Mouse (Mus musculus) MN1 (cell line): ENCODE data around the gene Odf3b.
A peak's percentile ranks its signal among the peaks of the same experiment; 100 is the strongest.

Source experiments
- DNase-seq: peaks from one replicate; pipeline ENCODE4 v3.0.0-alpha.2; 2016; ENCODE audit warnings: low spot score

Odf3b gene

GRCm38 (mm10) chr15:89374801-89375534 is 4.1 kb downstream of the Odf3b start:
- no peak for DNase-seq

- DNase-seq, result no peak
These were observed 4.7 kb downstream of the Odf3b start for GRCm38 (mm10) chr15:89374340-89374739.

DNA sequence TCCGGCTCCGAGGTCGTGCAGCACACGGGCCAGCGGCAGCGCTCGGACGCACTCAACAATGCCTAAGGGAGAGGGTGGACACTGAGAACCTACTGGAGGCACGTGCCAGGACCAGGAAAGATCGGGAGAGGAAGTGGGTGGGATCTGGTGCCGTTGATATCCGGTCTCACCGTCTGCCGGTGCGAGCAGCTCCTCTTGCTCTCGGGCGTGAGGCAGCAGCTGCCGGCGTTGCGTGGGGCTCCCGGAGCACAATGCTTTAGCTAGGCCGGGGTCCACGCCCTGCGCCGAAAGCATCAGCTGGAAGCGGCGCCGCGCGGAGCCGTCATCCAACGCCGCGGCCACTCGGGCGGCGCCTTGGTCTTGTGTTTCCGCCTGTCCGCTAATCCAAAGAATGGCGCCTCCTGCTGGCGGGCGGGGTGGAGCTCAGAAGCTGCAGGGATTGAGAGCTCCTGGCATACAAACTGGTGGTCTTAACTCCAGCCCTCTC is 5.3 kb downstream of the Odf3b start, which contains the start of gene Sco2:
Gene Sco2, minus strand, starts transcription at position 85 of the 487 bp plus-strand sequence.
- DNase-seq, result peak; percentile 92

DNA sequence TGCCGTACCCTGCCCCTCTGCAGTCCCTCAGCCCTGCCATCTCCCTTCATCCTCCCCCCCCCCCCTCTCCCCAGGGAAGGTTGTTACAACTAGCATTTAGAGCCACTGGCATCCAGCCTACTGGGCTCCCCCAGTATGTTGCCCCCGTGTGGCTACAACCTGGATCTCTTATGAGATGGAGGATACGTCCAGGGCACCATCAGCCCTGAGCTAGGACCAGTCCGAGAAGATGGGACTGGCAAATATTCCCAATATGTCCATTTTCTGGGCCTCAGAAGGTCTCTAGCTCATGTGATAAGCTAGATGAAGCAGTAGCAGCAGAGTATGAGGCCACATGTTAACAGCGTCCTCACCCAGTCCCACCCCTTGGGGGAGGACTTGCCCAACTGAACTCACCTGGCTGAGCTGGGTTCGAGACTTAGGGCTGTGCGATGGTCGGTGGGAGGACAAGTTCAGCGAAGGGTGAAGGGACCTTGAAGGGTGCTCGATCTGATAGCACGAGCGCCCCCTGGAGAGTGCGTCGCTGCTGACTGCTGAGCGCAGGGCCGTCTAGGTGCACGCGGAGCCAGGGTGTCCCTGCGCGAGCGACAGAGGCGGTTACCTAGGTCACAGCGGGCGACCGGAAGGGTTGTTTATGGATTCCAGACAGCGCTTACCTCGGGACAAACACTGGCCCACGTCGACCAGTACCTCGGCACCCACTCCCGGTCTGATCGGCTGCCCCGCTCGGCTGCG is 5.9 kb downstream of the Odf3b start:
- peak; percentile 93 for DNase-seq

DNA sequence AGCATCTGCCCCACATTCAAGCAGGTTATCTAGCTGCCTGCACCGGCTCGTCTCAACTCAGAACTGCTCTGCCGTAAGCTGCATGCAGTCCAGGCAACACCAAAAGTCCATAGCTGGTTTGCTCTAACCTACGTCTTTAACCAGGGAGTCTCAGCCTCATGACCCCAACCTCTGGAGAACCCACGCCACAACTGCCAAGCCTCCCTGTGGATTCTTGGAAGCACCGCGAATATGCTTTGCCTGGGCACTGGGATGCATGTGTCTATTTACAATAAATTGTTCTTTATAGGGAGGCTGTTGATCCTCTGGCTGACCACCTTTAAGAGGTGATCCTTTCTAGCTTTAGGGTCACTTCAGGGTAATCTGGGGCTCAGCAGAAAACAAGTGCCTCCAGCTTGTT is 6.5 kb downstream of the Odf3b start:
- no peak for DNase-seq

- no peak for DNase-seq
These were observed 7.0 kb downstream of the Odf3b start for GRCm38 (mm10) chr15:89372068-89372467.

DNA sequence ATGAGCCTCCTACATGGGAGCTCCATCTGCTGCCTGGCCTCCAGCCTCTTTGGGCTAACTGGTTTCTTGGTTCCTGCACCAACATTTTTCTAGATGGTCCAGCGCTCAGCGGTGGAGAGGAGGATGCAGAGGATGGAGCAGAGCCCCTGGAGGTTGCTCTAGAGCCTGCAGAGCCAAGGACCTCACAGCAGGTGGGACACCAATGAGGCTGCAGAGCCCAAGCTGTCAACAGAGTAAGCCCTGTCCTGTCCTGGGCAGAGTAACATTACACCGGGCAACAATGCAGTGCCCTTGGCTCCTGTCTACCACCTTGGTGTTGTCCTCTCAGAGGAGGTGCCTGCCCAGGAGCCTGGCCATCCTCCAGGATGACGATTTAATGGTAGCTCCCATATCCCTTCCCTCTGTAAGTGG is 13.9 kb downstream of the Odf3b start:
- DNase-seq, result no peak

GRCm38 (mm10) chr15:89363051-89363450 is 16.0 kb downstream of the Odf3b start:
- DNase-seq, result no peak

- DNase-seq, result no peak
These were observed 20.3 kb downstream of the Odf3b start for GRCm38 (mm10) chr15:89358784-89359183.

GRCm38 (mm10) chr15:89356372-89356771 is 22.7 kb downstream of the Odf3b start:
- peak; percentile 94 for DNase-seq

DNA sequence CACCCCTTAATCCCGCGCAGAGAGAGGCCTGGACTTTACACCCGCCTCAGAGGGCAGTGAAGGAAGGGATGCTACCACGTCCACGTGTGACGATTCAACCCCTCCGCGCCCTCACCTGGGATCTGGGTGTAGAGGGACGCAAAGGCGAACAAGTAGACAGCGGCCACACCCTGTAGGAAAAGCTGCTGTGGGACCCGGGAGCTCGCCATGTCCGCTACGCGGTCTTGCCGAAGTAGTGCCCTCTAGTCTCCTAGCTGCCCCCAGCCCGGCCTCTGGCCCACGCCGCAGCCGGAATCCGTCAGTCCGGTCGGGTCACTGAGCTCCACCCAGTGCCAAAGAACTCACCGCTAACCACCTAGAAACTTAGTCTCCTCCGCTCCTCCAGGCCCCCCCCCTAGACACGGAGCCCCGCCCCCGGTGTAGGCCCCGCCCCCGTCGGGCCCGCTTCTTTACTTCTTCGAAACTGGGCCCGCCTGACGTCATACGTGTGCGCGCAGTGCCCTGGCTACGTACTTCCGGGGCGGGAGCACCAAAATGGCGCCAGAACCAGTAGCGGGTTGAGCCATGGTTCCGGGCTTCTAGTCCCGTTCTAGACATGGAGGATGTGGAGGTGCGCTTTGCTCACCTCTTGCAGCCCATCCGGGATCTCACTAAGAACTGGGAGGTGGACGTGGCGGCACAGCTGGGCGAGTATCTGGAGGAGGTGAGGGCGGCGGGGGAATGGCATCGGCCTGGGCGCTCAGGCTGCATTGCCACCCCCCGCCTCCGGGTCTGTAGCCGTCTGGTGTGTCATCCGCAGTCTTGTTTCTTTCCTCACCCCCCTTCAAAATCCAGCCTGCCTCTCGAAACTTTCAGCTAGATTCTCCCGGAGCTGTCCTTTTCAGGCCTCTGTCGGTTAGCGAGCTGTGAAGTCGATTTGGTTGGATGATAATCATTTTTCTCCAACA is 23.6 kb downstream of the Odf3b start, which contains the start of the genes Lmf2 and Ncaph2:
Gene Lmf2, minus strand, starts transcription at position 419 of the 947 bp plus-strand sequence.
Gene Ncaph2, plus strand, starts transcription at position 479 of the 947 bp plus-strand sequence.
- peak; percentile 99 for DNase-seq

- DNase-seq, result peak; percentile 18
These were observed 24.6 kb downstream of the Odf3b start for GRCm38 (mm10) chr15:89354455-89354854.

DNA sequence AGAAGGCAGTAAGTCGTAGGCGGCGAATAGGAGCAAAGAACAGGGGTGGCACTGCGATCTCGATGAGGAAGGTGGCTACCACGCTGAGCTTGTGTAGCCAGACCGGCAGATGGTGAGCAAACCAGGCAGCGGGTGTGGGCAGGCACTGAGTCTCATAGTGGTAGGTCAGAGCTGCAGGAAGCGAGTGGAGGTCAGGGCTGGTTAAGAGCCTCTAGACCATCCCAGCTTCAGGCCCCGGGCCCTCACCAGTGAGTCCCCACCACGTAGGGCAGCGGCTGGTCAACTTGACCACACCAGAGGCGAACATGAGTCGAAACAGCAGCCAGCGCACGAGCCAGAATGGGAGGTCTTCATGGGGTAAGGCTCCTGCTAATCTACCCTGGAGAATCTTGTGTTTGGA is 25.2 kb downstream of the Odf3b start:
- DNase-seq, result no peak

DNA sequence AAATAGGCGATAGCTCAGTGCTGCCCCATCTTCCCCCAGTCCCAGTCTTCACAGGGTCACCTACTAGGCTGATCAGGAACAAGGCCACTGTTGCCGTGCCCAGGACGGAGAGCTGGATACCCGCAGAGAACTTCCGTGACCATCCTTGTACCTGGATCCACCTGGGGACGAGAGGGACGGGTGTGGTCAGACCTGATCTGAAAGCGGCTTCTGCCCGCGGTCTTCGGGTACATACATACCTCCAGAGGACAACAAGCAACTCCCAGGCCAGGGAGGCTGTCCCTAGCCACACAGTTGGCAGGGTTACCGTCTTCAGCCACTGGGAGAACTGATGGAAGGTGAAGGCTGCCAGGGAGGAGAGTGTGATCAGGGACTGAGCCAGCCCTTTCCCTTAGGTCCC is 26.3 kb downstream of the Odf3b start:
- no peak for DNase-seq

- DNase-seq, result no peak
These were observed 27.0 kb downstream of the Odf3b start for GRCm38 (mm10) chr15:89352054-89352453.

DNA sequence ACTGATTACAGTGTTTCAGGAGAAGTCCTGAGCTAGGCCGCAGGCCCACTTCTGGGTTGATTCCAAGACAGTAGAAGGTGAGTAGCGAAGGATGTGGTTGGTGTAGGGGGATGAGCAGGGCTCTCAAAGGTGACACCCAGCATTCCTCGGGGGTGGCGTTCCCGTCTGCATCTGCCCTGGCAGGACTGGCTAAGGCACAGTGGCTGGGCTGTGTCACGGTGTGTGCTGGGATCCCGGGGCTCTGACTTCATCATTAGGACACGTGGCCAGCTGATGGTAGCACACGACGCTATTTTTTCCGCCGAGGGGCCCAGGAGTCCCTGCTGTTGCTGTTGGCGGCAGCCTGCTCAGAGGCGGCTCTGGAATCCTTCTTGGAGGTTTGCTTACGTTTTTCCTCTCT is 27.8 kb downstream of the Odf3b start:
- DNase-seq, result no peak

- no peak for DNase-seq
These were observed 28.6 kb downstream of the Odf3b start for GRCm38 (mm10) chr15:89350447-89350846.

- no peak for DNase-seq
These were observed 35.8 kb downstream of the Odf3b start for GRCm38 (mm10) chr15:89343325-89343724.

DNA sequence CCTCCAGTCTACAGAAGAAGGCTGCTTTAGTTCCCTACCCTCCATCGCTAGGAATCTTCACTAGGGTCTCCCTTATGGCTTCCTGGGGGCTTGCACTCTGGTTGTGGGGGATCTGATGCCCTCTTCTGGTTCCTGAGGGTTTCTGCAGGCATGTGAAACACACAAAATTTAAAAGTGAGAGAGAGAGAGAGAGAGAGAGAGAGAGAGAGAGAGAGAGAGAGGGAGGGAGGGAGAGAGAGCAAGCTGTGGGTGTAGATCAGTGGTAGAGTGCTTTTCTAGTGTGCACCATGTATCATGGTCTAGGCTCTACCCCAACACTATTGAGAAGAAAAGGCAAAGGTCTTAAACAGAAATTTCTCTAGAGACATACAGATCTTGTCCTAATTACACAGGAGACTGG is 37.4 kb downstream of the Odf3b start:
- no peak for DNase-seq

- DNase-seq, result no peak
These were observed 38.9 kb downstream of the Odf3b start for GRCm38 (mm10) chr15:89340136-89340535.

GRCm38 (mm10) chr15:89339696-89340095 is 39.4 kb downstream of the Odf3b start:
- no peak for DNase-seq

DNA sequence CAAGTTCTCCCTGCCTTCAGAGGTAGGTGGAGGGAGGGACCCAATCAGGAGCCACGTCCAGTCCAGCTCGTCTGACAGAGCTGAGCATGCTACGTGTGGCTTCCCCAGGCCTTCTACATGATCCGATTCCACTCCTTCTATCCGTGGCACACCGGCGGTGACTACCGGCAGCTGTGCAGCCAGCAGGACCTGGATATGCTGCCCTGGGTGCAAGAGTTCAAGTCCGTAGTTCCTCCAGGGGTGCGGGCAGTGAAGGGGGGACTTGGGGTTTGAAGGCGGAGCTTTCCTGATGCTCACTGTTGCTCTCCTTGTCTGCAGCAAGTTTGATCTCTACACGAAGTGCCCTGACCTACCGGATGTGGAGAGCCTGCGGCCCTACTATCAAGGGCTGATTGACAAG is 42.7 kb downstream of the Odf3b start:
- DNase-seq, result no peak
